Mouse (Mus musculus): ENCODE results near the gene Bcl3. TPM values are rescaled to one million over a fixed set of nuclear protein-coding genes. Genes with fewer than 3 reads are reported as not detected.
A peak's percentile ranks its signal among the peaks of the same experiment; 100 is the strongest.

The Bcl3 gene
- polyA plus RNA-seq, 1 experiment from 2014 or later, result 3.3 TPM

DNA sequence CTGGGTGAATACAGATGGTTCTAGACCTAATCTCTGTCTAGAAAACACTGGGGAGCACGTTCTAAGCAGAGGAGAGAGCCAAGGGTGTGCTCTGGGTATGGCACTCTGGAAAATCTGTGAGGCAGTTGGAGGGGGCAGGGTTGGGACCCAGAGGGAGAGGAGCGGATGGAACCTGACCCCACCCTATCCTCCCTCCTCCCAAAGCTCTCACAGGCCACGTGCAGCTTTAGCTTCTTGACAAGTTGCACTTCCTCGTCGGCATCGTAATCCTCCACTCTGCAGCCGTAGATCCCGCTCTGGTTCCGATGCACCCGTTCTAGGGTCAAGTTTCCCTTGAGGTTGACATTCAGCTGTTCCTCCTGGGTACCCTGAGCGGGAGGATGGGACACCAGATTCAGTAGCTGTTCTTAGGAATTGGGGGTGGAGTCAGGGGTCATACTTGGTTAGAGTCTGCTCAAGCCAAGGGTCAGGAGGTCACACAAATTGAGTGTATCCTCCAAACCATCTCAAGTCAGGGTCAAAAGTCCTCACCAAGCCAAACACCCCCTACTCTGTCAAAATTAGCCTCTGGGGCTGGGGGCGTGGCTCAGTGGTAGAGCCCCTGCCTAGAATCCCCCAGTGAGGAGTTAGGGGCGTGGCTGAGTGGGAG is 58.6 kb downstream of the Bcl3 start:
- no peak overlapping the region for H3K27ac ChIP-seq (ENCODE audit: low read length)
- no peak for ATAC-seq (ENCODE audit: low FRiP score, low TSS enrichment)
- H3K27me3 ChIP-seq (ENCODE audit: insufficient read depth, low read length), result no peaks in the 10 kb centered on the region
- H3K4me1 ChIP-seq (ENCODE audit: insufficient read depth, low read length), result peaks cover 12% of the 10 kb centered on the region
- H3K36me3 ChIP-seq (ENCODE audit: insufficient read depth, low read length), result peaks cover 53% of the 10 kb centered on the region
- H3K4me3 ChIP-seq (ENCODE audit: low read length), result no peak overlapping the region
- no peak overlapping the region for H3K4me2 ChIP-seq (replicated peaks; ENCODE audit: low read depth, low read length)
- H3K9ac ChIP-seq (replicated peaks; ENCODE audit: low read length), result no peak overlapping the region
- no peaks in the 10 kb centered on the region for H3K9me3 ChIP-seq (ENCODE audit: low read length)
- WGBS, result 63% methylated on average over 13 of the region's 13 CpGs

DNA sequence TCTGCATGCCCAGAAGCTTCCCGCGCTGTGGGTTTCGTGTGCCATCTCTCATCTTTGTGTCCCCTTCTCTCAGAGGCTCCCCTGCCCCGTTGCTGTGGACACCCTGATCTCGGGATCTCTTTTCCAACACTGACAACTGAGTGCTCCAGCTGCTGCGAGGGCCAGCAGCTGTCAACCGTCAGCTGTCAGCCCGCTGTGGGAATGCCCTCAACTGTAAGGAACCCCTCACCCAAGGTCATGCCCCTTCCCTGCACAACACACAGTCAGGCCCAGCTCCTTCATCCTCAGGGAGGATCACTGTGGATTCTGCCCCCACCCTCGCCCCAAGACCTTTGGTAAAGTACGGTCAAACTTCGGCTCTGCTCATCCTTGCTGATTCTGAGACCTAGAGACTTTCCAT is 60.3 kb downstream of the Bcl3 start:
- 46% methylated on average over 11 of the region's 11 CpGs for WGBS

DNA sequence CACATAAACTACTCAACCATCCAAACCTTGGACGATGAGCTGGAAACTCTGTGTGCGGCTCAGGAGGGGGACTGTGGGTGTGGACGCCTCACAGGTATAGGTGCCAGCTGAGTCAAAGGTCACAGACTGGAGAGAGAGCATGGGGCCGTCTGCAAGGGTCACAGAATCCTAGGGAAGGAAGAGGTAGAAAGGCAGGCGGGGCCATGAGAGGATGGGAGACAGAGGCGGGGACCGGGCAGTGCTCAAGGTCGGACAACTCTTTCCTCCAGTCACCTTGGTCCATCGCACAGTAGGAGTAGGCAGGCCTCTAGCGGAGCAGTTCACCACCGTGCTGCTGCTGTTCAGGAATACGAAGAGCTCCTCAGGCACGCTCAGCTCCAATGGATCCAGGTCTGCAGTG is 62.5 kb downstream of the Bcl3 start:
- no peak overlapping the region for H3K4me2 ChIP-seq (replicated peaks; ENCODE audit: low read depth, low read length)
- no peak for ATAC-seq (ENCODE audit: low FRiP score, low TSS enrichment)
- no peaks in the 10 kb centered on the region for H3K9me3 ChIP-seq (ENCODE audit: low read length)
- H3K27me3 ChIP-seq (ENCODE audit: insufficient read depth, low read length), result no peaks in the 10 kb centered on the region
- H3K9ac ChIP-seq (replicated peaks; ENCODE audit: low read length), result no peak overlapping the region
- WGBS, result 81% methylated on average over 13 of the region's 13 CpGs
- H3K27ac ChIP-seq (ENCODE audit: low read length), result no peak overlapping the region
- H3K36me3 ChIP-seq (ENCODE audit: insufficient read depth, low read length), result peaks cover 41% of the 10 kb centered on the region
- H3K4me3 ChIP-seq (ENCODE audit: low read length), result no peak overlapping the region
- peaks cover 14% of the 10 kb centered on the region for H3K4me1 ChIP-seq (ENCODE audit: insufficient read depth, low read length)

More for the DNA sequence above, 60.3 kb downstream of the Bcl3 start:
- no peak overlapping the region for H3K9ac ChIP-seq (replicated peaks; ENCODE audit: low read length)
- no peaks in the 10 kb centered on the region for H3K27me3 ChIP-seq (ENCODE audit: insufficient read depth, low read length)
- peak; percentile 52 for ATAC-seq (ENCODE audit: low FRiP score, low TSS enrichment)
- no peak overlapping the region for H3K27ac ChIP-seq (ENCODE audit: low read length)
- no peak overlapping the region for H3K4me3 ChIP-seq (ENCODE audit: low read length)
- no peaks in the 10 kb centered on the region for H3K4me1 ChIP-seq (ENCODE audit: insufficient read depth, low read length)
- no peaks in the 10 kb centered on the region for H3K9me3 ChIP-seq (ENCODE audit: low read length)
- H3K4me2 ChIP-seq (replicated peaks; ENCODE audit: low read depth, low read length), result no peak overlapping the region
- H3K36me3 ChIP-seq (ENCODE audit: insufficient read depth, low read length), result peaks cover 61% of the 10 kb centered on the region

DNA sequence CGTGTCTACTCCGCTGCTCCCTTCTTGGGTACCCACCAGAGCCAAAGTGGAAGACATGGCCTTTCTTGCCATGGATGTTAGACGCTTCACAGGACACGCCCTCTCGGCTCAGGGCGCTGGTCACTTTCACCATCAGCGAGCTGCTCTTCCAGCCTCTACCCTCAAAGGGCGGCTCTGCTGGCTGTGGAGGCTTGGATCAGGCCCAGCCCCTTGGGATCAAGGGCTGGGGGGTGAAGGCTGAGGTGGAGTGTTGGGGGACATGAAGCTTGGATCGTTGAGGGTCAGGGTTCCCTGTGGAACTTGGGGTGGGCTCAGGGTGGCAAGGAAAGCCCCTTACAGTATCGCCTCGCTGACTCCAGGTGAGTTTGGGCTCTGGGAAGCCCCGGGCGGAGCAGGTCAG is 63.9 kb downstream of the Bcl3 start:
- ATAC-seq (ENCODE audit: low FRiP score, low TSS enrichment), result no peak
- H3K27me3 ChIP-seq (ENCODE audit: insufficient read depth, low read length), result no peaks in the 10 kb centered on the region
- no peak overlapping the region for H3K9ac ChIP-seq (replicated peaks; ENCODE audit: low read length)
- H3K9me3 ChIP-seq (ENCODE audit: low read length), result no peaks in the 10 kb centered on the region
- H3K36me3 ChIP-seq (ENCODE audit: insufficient read depth, low read length), result peaks cover 28% of the 10 kb centered on the region
- H3K4me3 ChIP-seq (ENCODE audit: low read length), result no peak overlapping the region
- H3K4me1 ChIP-seq (ENCODE audit: insufficient read depth, low read length), result peaks cover 14% of the 10 kb centered on the region
- H3K27ac ChIP-seq (ENCODE audit: low read length), result no peak overlapping the region
- no peak overlapping the region for H3K4me2 ChIP-seq (replicated peaks; ENCODE audit: low read depth, low read length)
- WGBS, result 92% methylated on average over 13 of the region's 13 CpGs

Other genes with a start within 250 kb of the Bcl3 start
- 0.46 and 0.71 TPM in 2 replicates for gene Zfp296, start 245.5 kb downstream of the Bcl3 start, polyA plus RNA-seq (2015; fragmentation: Nextera tagmentation; extraction: Ambion mirVana)
- gene Gemin7, start 245.2 kb downstream of the Bcl3 start, polyA plus RNA-seq (2015; fragmentation: Nextera tagmentation; extraction: Ambion mirVana), result 169 and 183 TPM in 2 replicates
- 52.6 and 55.8 TPM in 2 replicates for gene Clasrp, start 218.3 kb downstream of the Bcl3 start, polyA plus RNA-seq (2015; fragmentation: Nextera tagmentation; extraction: Ambion mirVana)
- gene Relb, start 193.3 kb downstream of the Bcl3 start, polyA plus RNA-seq (2015; fragmentation: Nextera tagmentation; extraction: Ambion mirVana), result 10.6 and 10.7 TPM in 2 replicates
- gene Clptm1, start 157.7 kb downstream of the Bcl3 start, polyA plus RNA-seq (2015; fragmentation: Nextera tagmentation; extraction: Ambion mirVana), result 90.9 and 94.6 TPM in 2 replicates
- gene Apoc2, start 144.8 kb downstream of the Bcl3 start, polyA plus RNA-seq (2015; fragmentation: Nextera tagmentation; extraction: Ambion mirVana), result 2.8 and 4.7 TPM in 2 replicates
- gene Gm44805, start 141.3 kb downstream of the Bcl3 start, polyA plus RNA-seq (2015; fragmentation: Nextera tagmentation; extraction: Ambion mirVana), result 1.1 TPM in 1 of 2 replicates, not detected in the other
- 1.6 and 2.2 TPM in 2 replicates for gene Apoc4, start 141.3 kb downstream of the Bcl3 start, polyA plus RNA-seq (2015; fragmentation: Nextera tagmentation; extraction: Ambion mirVana)
- gene Apoc1, start 130.1 kb downstream of the Bcl3 start, polyA plus RNA-seq (2015; fragmentation: Nextera tagmentation; extraction: Ambion mirVana), result 13.4 and 16.1 TPM in 2 replicates
- gene Apoe, start 123.6 kb downstream of the Bcl3 start, polyA plus RNA-seq (2015; fragmentation: Nextera tagmentation; extraction: Ambion mirVana), result 291 and 312 TPM in 2 replicates
- gene Tomm40, start 107.3 kb downstream of the Bcl3 start, polyA plus RNA-seq (2015; fragmentation: Nextera tagmentation; extraction: Ambion mirVana), result 136 and 153 TPM in 2 replicates
- gene Nectin2, start 72.3 kb downstream of the Bcl3 start, polyA plus RNA-seq (2015; fragmentation: Nextera tagmentation; extraction: Ambion mirVana), result 150 and 157 TPM in 2 replicates
- 280 and 309 TPM in 2 replicates for gene Bcam, start 51.8 kb downstream of the Bcl3 start, polyA plus RNA-seq (2015; fragmentation: Nextera tagmentation; extraction: Ambion mirVana)
- gene Cblc, start 26.0 kb downstream of the Bcl3 start, polyA plus RNA-seq (2015; fragmentation: Nextera tagmentation; extraction: Ambion mirVana), result 9.4 and 12.2 TPM in 2 replicates
- not detected in 2 replicates for gene Gm19345, start 29.2 kb upstream of the Bcl3 start, polyA plus RNA-seq (2015; fragmentation: Nextera tagmentation; extraction: Ambion mirVana)
- 0.15 TPM in 1 of 2 replicates, not detected in the other for gene Ceacam16, start 38.5 kb upstream of the Bcl3 start, polyA plus RNA-seq (2015; fragmentation: Nextera tagmentation; extraction: Ambion mirVana)
- 0.06 TPM in 1 of 2 replicates, not detected in the other for gene Ceacam19, start 65.2 kb upstream of the Bcl3 start, polyA plus RNA-seq (2015; fragmentation: Nextera tagmentation; extraction: Ambion mirVana)
- 11.8 and 16.0 TPM in 2 replicates for gene Pvr, start 98.4 kb upstream of the Bcl3 start, polyA plus RNA-seq (2015; fragmentation: Nextera tagmentation; extraction: Ambion mirVana)
- gene Igsf23, start 128.0 kb upstream of the Bcl3 start, polyA plus RNA-seq (2015; fragmentation: Nextera tagmentation; extraction: Ambion mirVana), result 0.21 TPM in 1 of 2 replicates, not detected in the other
- not detected in 2 replicates for gene Ceacam20, start 142.6 kb upstream of the Bcl3 start, polyA plus RNA-seq (2015; fragmentation: Nextera tagmentation; extraction: Ambion mirVana)
- gene Nlrp9b, start 168.7 kb upstream of the Bcl3 start, polyA plus RNA-seq (2015; fragmentation: Nextera tagmentation; extraction: Ambion mirVana), result not detected in 2 replicates

Data from kidney, embryonic 16.5 days (tissue).